Mouse (Mus musculus) splenic B cell, adult 2 months (primary cell): ENCODE measurements around the gene Gm20894.
"Not testable (repeated sequence)": the region's sequence is repeated elsewhere in the genome, so short reads cannot be mapped to it uniquely, and the experiment has no call there.

Source experiments
- DNase-seq: peaks from one replicate; pipeline ENCODE4 v3.0.0-alpha.2; 2011; ENCODE audit warnings: low read depth, low spot score
- H3K27me3 ChIP-seq: 2 replicates; pipeline ENCODE4 v1.6.1; 2012; ENCODE audit warnings: mild to moderate bottlenecking, low read length, moderate library complexity, mixed read lengths; ENCODE audit not compliant: control insufficient read depth, poor library complexity, insufficient read depth, severe bottlenecking
- H3K36me3 ChIP-seq: 2 replicates; pipeline ENCODE4 v1.6.1; 2012; ENCODE audit warnings: mild to moderate bottlenecking, low read length, moderate library complexity, mixed read lengths; ENCODE audit not compliant: control insufficient read depth, poor library complexity, insufficient read depth, severe bottlenecking

Gene Gm20894

DNA sequence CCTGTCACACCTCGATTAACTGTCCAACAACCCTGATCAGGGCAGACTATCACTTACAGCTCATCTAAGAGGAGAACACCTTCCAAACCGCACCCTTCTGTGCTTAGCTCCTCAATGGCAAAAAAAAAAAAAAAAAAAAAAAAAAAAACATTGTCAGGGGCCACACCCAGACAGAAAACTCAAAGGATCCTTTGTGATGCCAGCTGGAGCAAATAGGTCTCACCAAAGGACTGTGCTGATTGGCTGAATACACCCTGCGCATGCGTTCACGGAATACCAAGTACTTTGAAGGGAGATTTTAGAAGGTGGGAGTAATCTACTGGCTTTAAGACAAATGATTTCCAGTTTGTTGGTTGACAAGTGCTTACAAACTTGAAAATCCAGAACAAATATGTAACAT lies at the start of gene Gm20894:
Gene Gm20894 (minus strand): TSS at position 101 of the 400 bp plus-strand sequence.
- H3K27me3 ChIP-seq, DNase-seq: not testable (repeated sequence)

More for the DNA sequence above, at the start of gene Gm20894:
- H3K36me3 ChIP-seq = not testable (repeated sequence)
